Comparison of ENCODE assay signal across 12 mouse cellular contexts in genomic region chr9:63074023-63074750, GRCm38 (mm10).
DNase-seq lines count a peak whose midpoint lies in the region; ATAC-seq and TF ChIP-seq lines count a peak whose summit lies in the region.
"Had no signal": no experiment of that assay in that cellular context is flagged by ENCODE, and none has a peak within 500 bp of the region (broad histone marks: within the 10 kb centered on the region; RNA-seq: fewer than 3 reads in every experiment).

No protein-coding gene starts in this region.

- TF ChIP-seq CTCF in midbrain, postnatal 0 days (IDR thresholded peaks at IDR 0.05), result no peak
- TF ChIP-seq CTCF in heart, postnatal 0 days (IDR thresholded peaks at IDR 0.05; ENCODE audit: low read depth), result no peak

- peaks cover 28% of the 10 kb centered on the region for H3K4me1 ChIP-seq in heart, embryonic 11.5 days (ENCODE audit: control insufficient read depth, insufficient read depth, low read length)
- peaks cover 16% of the 10 kb centered on the region for H3K4me1 ChIP-seq in midbrain, embryonic 14.5 days (ENCODE audit: control insufficient read depth, insufficient read depth, low read length)
- peaks cover 6% of the 10 kb centered on the region; the same call in 1 of the 2 replicates for H3K4me1 ChIP-seq in midbrain, postnatal 0 days (ENCODE audit: insufficient read depth, low read length)
- H3K4me1 ChIP-seq in heart, postnatal 0 days (ENCODE audit: control insufficient read depth, insufficient read depth), result peaks cover 23% of the 10 kb centered on the region; the same call in 1 of the 2 replicates
- peaks cover 14% of the 10 kb centered on the region for H3K4me1 ChIP-seq in neural tube, embryonic 15.5 days

- no peaks in the 10 kb centered on the region for H3K9me3 ChIP-seq in heart, embryonic 11.5 days (replicated peaks; ENCODE audit: control insufficient read depth, low read length)
- H3K9me3 ChIP-seq in midbrain, embryonic 14.5 days (ENCODE audit: control insufficient read depth, low read length), result no peaks in the 10 kb centered on the region
- no peaks in the 10 kb centered on the region for H3K9me3 ChIP-seq in midbrain, postnatal 0 days (ENCODE audit: low read length)
- H3K9me3 ChIP-seq in heart, postnatal 0 days (replicated peaks; ENCODE audit: control insufficient read depth, low read length), result no peaks in the 10 kb centered on the region
- no peaks in the 10 kb centered on the region for H3K9me3 ChIP-seq in neural tube, embryonic 15.5 days (replicated peaks)
- H3K9me3 ChIP-seq: liver, embryonic 13.5 days had no signal

- 0 out of 2 replicates have a peak overlapping the region, but pooled peaks have one; percentile 22 for H3K4me2 ChIP-seq in heart, embryonic 11.5 days
- no peak overlapping the region for H3K4me2 ChIP-seq in midbrain, embryonic 14.5 days (ENCODE audit: low read length)
- no peak overlapping the region for H3K4me2 ChIP-seq in midbrain, postnatal 0 days (ENCODE audit: low read depth, low read length, poor library complexity, severe bottlenecking)
- peak overlapping the region; percentile 31 for H3K4me2 ChIP-seq in heart, postnatal 0 days (ENCODE audit: low read depth, low read length)
- no peak overlapping the region for H3K4me2 ChIP-seq in neural tube, embryonic 15.5 days
- H3K4me2 ChIP-seq: liver, embryonic 13.5 days had no signal

- H3K36me3 ChIP-seq in heart, embryonic 11.5 days (ENCODE audit: control insufficient read depth, insufficient read depth, low read length), result no peaks in the 10 kb centered on the region
- H3K36me3 ChIP-seq in midbrain, embryonic 14.5 days (ENCODE audit: control insufficient read depth, insufficient read depth, low read length), result no peaks in the 10 kb centered on the region
- H3K36me3 ChIP-seq in midbrain, postnatal 0 days (ENCODE audit: insufficient read depth, low read length), result no peaks in the 10 kb centered on the region
- no peaks in the 10 kb centered on the region for H3K36me3 ChIP-seq in heart, postnatal 0 days (replicated peaks; ENCODE audit: control insufficient read depth, insufficient read depth, low read length)
- H3K36me3 ChIP-seq in neural tube, embryonic 15.5 days, result no peaks in the 10 kb centered on the region
- H3K36me3 ChIP-seq: liver, embryonic 13.5 days had no signal

- no peak overlapping the region for H3K4me3 ChIP-seq in heart, embryonic 11.5 days (ENCODE audit: low read depth, low read length)
- no peak overlapping the region for H3K4me3 ChIP-seq in midbrain, embryonic 14.5 days (replicated peaks; ENCODE audit: low read depth, low read length)
- H3K4me3 ChIP-seq in midbrain, postnatal 0 days (ENCODE audit: low read depth, low read length), result no peak overlapping the region
- H3K4me3 ChIP-seq in heart, postnatal 0 days (ENCODE audit: low read depth, low read length), result no peak overlapping the region
- no peak overlapping the region for H3K4me3 ChIP-seq in neural tube, embryonic 15.5 days (replicated peaks)
- H3K4me3 ChIP-seq: liver, embryonic 13.5 days had no signal

- ATAC-seq in heart, embryonic 11.5 days (replicated peaks; ENCODE audit: insufficient number of reproducible peaks, low FRiP score, low TSS enrichment), result no peak
- no peak for ATAC-seq in midbrain, embryonic 14.5 days (ENCODE audit: low FRiP score, low TSS enrichment)
- no peak for ATAC-seq in midbrain, postnatal 0 days (ENCODE audit: low FRiP score)
- no peak for ATAC-seq in heart, postnatal 0 days (ENCODE audit: insufficient read depth, low read depth)
- no peak for ATAC-seq in neural tube, embryonic 15.5 days (ENCODE audit: low FRiP score)

- no peaks in the 10 kb centered on the region for H3K27me3 ChIP-seq in heart, embryonic 11.5 days (ENCODE audit: control insufficient read depth, insufficient read depth, low read length)
- no peaks in the 10 kb centered on the region for H3K27me3 ChIP-seq in midbrain, embryonic 14.5 days (ENCODE audit: control insufficient read depth, insufficient read depth, low read length)
- no peaks in the 10 kb centered on the region for H3K27me3 ChIP-seq in midbrain, postnatal 0 days (ENCODE audit: insufficient read depth, low read length)
- no peaks in the 10 kb centered on the region for H3K27me3 ChIP-seq in heart, postnatal 0 days (ENCODE audit: control insufficient read depth, insufficient read depth, low read length)
- no peaks in the 10 kb centered on the region for H3K27me3 ChIP-seq in neural tube, embryonic 15.5 days (replicated peaks)
- H3K27me3 ChIP-seq: CH12.LX; liver, embryonic 13.5 days had no signal

- DNase-seq in heart, postnatal 36 days, result no peak
- DNase-seq in midbrain, embryonic 14.5 days, result peak; percentile 33
- no peak for DNase-seq in midbrain, postnatal 0 days (ENCODE audit: low spot score)
- no peak for DNase-seq in heart, postnatal 0 days (ENCODE audit: low spot score)
- DNase-seq in adrenal gland, adult 8-10 months, result no peak
- DNase-seq in layer of hippocampus, postnatal 36 days, result no peak
- DNase-seq: adrenal gland, postnatal 36 days; liver, embryonic 13.5 days; thymus, postnatal 36 days had no signal

- no peak overlapping the region for H3K9ac ChIP-seq in heart, embryonic 11.5 days (ENCODE audit: low read depth, low read length)
- H3K9ac ChIP-seq in midbrain, embryonic 14.5 days (replicated peaks; ENCODE audit: low read length), result no peak overlapping the region
- no peak overlapping the region for H3K9ac ChIP-seq in midbrain, postnatal 0 days (replicated peaks; ENCODE audit: low read length, poor library complexity, severe bottlenecking)
- H3K9ac ChIP-seq in heart, postnatal 0 days (replicated peaks; ENCODE audit: low read depth, low read length), result no peak overlapping the region
- no peak overlapping the region for H3K9ac ChIP-seq in neural tube, embryonic 15.5 days (replicated peaks)
- H3K9ac ChIP-seq: liver, embryonic 13.5 days had no signal

- intact Hi-C loops in heart, postnatal 36 days (cut with DNase I), result loop anchor here (5.0 kb wide), 1 partner anchor 48 kb away; no protein-coding TSS in a partner anchor

- TF ChIP-seq EP300 in heart, postnatal 0 days (IDR thresholded peaks at IDR 0.05; ENCODE audit: low read depth), result no peak

- WGBS in heart, embryonic 11.5 days (ENCODE audit: insufficient replicate concordance), result 19% methylated on average over 10 of the region's 10 CpGs
- WGBS in midbrain, embryonic 14.5 days, result 18% methylated on average over 10 of the region's 10 CpGs
- 21% methylated on average over 10 of the region's 10 CpGs for WGBS in midbrain, postnatal 0 days
- WGBS in heart, postnatal 0 days, result 32% methylated on average over 10 of the region's 10 CpGs
- WGBS in neural tube, embryonic 15.5 days, result 39% methylated on average over 10 of the region's 10 CpGs

- H3K27ac ChIP-seq in heart, embryonic 11.5 days (ENCODE audit: low read depth, low read length), result no peak overlapping the region
- no peak overlapping the region for H3K27ac ChIP-seq in midbrain, embryonic 14.5 days (replicated peaks; ENCODE audit: low read depth, low read length)
- H3K27ac ChIP-seq in midbrain, postnatal 0 days (ENCODE audit: low read depth, low read length), result no peak overlapping the region
- H3K27ac ChIP-seq in heart, postnatal 0 days (ENCODE audit: low read depth), result peak overlapping the region; percentile 41; the same call in 1 of the 2 replicates
- peak overlapping the region; percentile 51; the same call in 1 of the 2 replicates for H3K27ac ChIP-seq in neural tube, embryonic 15.5 days (replicated peaks)
- H3K27ac ChIP-seq: liver, embryonic 13.5 days had no signal

Comparison
In these comparisons a context has a peak if more than half of its experiments do, and no peak if none do; other contexts are left out.
1. H3K27ac ChIP-seq: peak in heart, postnatal 0 days (single experiment) and neural tube, embryonic 15.5 days (single experiment); none in heart, embryonic 11.5 days (single experiment), midbrain, embryonic 14.5 days (single experiment) and midbrain, postnatal 0 days (single experiment).
2. H3K4me2 ChIP-seq: peak in heart, embryonic 11.5 days (single experiment) and heart, postnatal 0 days (single experiment); none in midbrain, embryonic 14.5 days (single experiment), midbrain, postnatal 0 days (single experiment) and neural tube, embryonic 15.5 days (single experiment).